Mouse (Mus musculus) lung, adult 2 months (tissue): ENCODE measurements around the gene Magi2.

Experiments used
- CTCF ChIP-seq: fragments of 200-500 bp; IDR thresholded peaks from 2 replicates; pipeline ENCODE4 v1.5.1; 2011; ENCODE audit warnings: mild to moderate bottlenecking, low read length, control low read depth; ENCODE audit not compliant: insufficient read depth
- POLR2A ChIP-seq: fragments of 200-500 bp; IDR thresholded peaks from 2 replicates; pipeline ENCODE4 v1.6.1; 2011; ENCODE audit warnings: low read depth, mild to moderate bottlenecking, control low read depth, low read length, borderline replicate concordance; ENCODE audit errors: extremely low read depth

GRCm38 (mm10) chr5:20749535-20749934 lies 1522.7 kb downstream of the Magi2 start:
- TF ChIP-seq CTCF (no peak), POLR2A (no peak)
